Mouse (Mus musculus) urinary bladder, postnatal 36 days (tissue): ENCODE measurements around the gene Gadd45a.

ENCODE experiments used
- DNase-seq, 2 experiments: peaks; one replicate each; pipeline ENCODE4 v3.0.0; 2022; ENCODE audit warnings: low spot score in 2 of 2, mixed read lengths in 1 of 2

Gene Gadd45a

DNA sequence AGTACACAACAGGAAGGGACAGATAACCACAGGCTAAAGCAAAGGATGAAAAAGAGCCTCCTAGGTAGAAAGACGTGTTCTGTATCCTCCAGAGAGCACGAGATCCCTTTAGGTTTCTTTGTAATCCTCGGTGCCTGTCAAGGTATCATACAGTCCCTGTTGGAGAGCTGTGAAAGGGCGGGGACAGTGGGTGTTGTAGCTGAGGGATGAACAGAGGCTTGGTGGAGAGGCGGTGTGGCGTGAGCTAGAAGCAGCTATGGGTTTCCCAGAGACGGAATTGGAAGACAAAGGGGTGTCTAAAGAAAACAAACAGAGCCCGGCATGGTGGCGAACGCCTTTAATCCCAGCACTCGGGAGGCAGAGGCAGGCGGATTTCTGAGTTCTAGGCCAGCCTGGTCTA lies 51.2 kb downstream of the Gadd45a start:
- no peak for DNase-seq

DNA sequence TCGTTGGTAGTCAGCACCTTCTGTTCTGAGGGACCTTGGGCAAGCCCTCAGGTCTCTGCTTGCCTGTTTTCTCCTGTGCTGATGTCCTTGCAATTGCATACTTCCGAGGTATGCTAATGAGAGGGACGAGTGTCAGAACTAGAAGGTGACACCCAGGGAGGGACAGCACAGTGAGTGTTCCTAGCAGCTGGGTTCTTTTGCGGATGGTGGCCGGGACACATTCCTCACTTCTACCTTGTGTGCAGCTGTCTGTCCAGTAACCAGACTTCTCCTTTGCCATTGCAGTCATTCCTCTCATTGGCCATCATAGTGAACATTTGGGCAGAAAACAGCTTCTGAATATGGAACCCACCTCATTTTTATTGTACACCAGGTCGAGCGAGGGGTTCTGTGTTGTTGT lies 51.8 kb downstream of the Gadd45a start:
- DNase-seq, result no peak
